Mouse (Mus musculus) lung, postnatal 0 days (tissue): Measurements from ENCODE around the gene Nepro. TPM values are rescaled to one million over a fixed set of nuclear protein-coding genes. Genes with fewer than 3 reads are reported as not detected.

ENCODE experiments used
- ATAC-seq: fragments of 200-750 bp; cut with Nextera tagmentation; 2 replicates; pipeline ENCODE4 v1.8.0; 2017; ENCODE audit warnings: moderate library complexity
- DNase-seq: peaks from one replicate; pipeline ENCODE4 v3.0.0-alpha.2; 2016; ENCODE audit warnings: low spot score
- H3K27ac ChIP-seq: fragments of 300-500 bp; sonication (generic); 2 replicates; pipeline ENCODE4 v1.5.1; 2014; ENCODE audit warnings: antibody characterized with exemption, mild to moderate bottlenecking, low read length, mixed read lengths
- H3K27me3 ChIP-seq: fragments of 300-500 bp; sonication (generic); replicated peaks from 2 replicates; pipeline ENCODE4 v1.6.1; 2014; ENCODE audit warnings: low read length, mixed read lengths; ENCODE audit not compliant: insufficient read depth
- H3K36me3 ChIP-seq: fragments of 300-500 bp; sonication (generic); 2 replicates; pipeline ENCODE4 v1.6.1; 2014; ENCODE audit warnings: low read length, mixed read lengths; ENCODE audit not compliant: insufficient read depth
- H3K4me1 ChIP-seq: fragments of 300-500 bp; sonication (generic); 2 replicates; pipeline ENCODE4 v1.6.1; 2014; ENCODE audit warnings: antibody characterized with exemption, low read depth, low read length, mixed read lengths; ENCODE audit not compliant: insufficient read depth
- H3K4me2 ChIP-seq: fragments of 300-500 bp; sonication (generic); replicated peaks from 2 replicates; pipeline ENCODE4 v1.6.1; 2014; ENCODE audit warnings: low read depth, mild to moderate bottlenecking, low read length, moderate library complexity, mixed read lengths
- H3K4me3 ChIP-seq: fragments of 300-500 bp; sonication (generic); 2 replicates; pipeline ENCODE4 v1.5.1; 2014; ENCODE audit warnings: low read depth, low read length
- H3K9ac ChIP-seq: fragments of 300-500 bp; sonication (generic); replicated peaks from 2 replicates; pipeline ENCODE4 v1.6.1; 2014; ENCODE audit warnings: low read depth, mild to moderate bottlenecking
- H3K9me3 ChIP-seq: fragments of 300-500 bp; sonication (generic); 2 replicates; pipeline ENCODE4 v1.6.1; 2016; ENCODE audit warnings: low read length, mixed read lengths
- CTCF ChIP-seq: IDR thresholded peaks from 2 replicates; pipeline ENCODE4 v1.5.1; 2016; ENCODE audit warnings: antibody characterized with exemption, mild to moderate bottlenecking
- EP300 ChIP-seq: IDR thresholded peaks from 2 replicates; pipeline ENCODE4 v1.6.1; 2016; ENCODE audit warnings: antibody characterized with exemption, mild to moderate bottlenecking, control low read depth
- WGBS: fragments of 180-500 bp; shearing (Covaris S2); extraction: QIAGEN DNeasy Blood & Tissue Kit; methylation state at CpG from one replicate; pipeline ENCODE4 v1.1.7; 2014; 5-methylcytosine and 5-hydroxymethylcytosine counted together
- polyA plus RNA-seq: library from polyadenylated mRNA; unstranded; fragments of >200 nt; fragmentation: Nextera tagmentation; extraction: Ambion mirVana; gene quantifications from 2 replicates; pipeline ENCODE4 v1.2.1, GENCODE M21; 2015

Gene Nepro
- polyA plus RNA-seq, 1 experiment from 2014 or later = 3.7 TPM

DNA sequence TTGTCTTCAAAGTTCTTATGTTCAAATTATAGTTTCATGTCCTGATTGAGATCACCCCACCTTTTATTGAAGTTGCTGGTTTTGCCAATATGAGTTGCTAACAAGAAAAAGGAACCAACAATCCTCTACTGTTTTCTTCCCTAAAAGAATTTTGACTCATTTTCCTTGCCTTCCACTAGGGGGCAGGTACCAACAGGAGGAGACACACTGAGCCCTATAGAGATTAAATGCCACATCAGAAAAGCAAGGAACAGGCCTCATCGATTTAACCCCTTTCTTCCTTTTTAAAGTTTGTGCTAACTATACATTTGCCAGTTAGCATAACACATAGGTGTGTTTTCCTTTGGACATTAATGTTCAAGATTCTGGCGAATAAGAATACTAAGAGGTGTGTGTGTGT, 43.9 kb downstream of the Nepro start:
- Histone ChIP-seq H3K9me3 (no peaks in the 10 kb centered on the region), H3K9ac (no peak overlapping the region), H3K4me1 (no peaks in the 10 kb centered on the region), H3K4me2 (no peak overlapping the region), H3K27me3 (no peaks in the 10 kb centered on the region), H3K27ac (no peak overlapping the region), H3K36me3 (no peaks in the 10 kb centered on the region), H3K4me3 (no peak overlapping the region)
- ATAC-seq (no peak), DNase-seq (peak; percentile 82)
- TF ChIP-seq EP300 = no peak
- peak; percentile 86 for TF ChIP-seq CTCF
- WGBS = 37% methylated on average over 2 of the region's 2 CpGs

GRCm38 (mm10) chr16:44772577-44772976, 48.5 kb downstream of the Nepro start:
- no peak for TF ChIP-seq CTCF
- no peak for TF ChIP-seq EP300
- no peak overlapping the region for H3K9ac ChIP-seq
- DNase-seq (no peak), ATAC-seq (no peak)
- no peak overlapping the region for H3K27ac ChIP-seq
- H3K27me3 ChIP-seq = no peaks in the 10 kb centered on the region
- H3K4me2 ChIP-seq = no peak overlapping the region
- WGBS = 58% methylated on average over 6 of the region's 6 CpGs
- H3K4me1 ChIP-seq = no peaks in the 10 kb centered on the region
- H3K36me3 ChIP-seq = no peaks in the 10 kb centered on the region
- H3K9me3 ChIP-seq = no peaks in the 10 kb centered on the region
- H3K4me3 ChIP-seq = no peak overlapping the region

DNA sequence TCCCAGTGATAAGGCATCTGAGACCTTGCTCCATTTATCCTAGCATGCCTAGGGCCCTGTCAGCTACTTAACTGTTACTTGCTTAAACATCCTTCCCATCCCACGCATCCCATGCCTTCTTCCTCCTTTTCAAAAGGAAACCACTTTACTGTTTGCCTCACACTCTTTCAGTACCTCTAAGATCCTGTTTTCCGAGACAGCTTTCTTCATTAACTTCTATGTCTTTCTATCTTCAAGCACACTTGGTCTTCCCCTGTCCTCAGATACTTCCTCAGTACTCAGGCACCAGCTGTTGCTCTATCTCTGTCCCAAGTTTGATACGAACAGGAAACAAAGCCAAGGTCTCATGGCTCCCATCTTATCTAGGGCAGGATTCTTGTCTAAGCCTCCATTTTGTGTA, 49.6 kb downstream of the Nepro start:
- WGBS = 77% methylated on average over 3 of the region's 3 CpGs
- no peak overlapping the region for H3K4me3 ChIP-seq
- TF ChIP-seq EP300 (no peak), CTCF (no peak)
- no peak overlapping the region for H3K4me2 ChIP-seq
- DNase-seq = no peak
- no peaks in the 10 kb centered on the region for H3K4me1 ChIP-seq
- ATAC-seq = no peak
- H3K9ac ChIP-seq = no peak overlapping the region
- H3K9me3 ChIP-seq = no peaks in the 10 kb centered on the region
- no peak overlapping the region for H3K27ac ChIP-seq
- no peaks in the 10 kb centered on the region for H3K27me3 ChIP-seq
- H3K36me3 ChIP-seq = no peaks in the 10 kb centered on the region

DNA sequence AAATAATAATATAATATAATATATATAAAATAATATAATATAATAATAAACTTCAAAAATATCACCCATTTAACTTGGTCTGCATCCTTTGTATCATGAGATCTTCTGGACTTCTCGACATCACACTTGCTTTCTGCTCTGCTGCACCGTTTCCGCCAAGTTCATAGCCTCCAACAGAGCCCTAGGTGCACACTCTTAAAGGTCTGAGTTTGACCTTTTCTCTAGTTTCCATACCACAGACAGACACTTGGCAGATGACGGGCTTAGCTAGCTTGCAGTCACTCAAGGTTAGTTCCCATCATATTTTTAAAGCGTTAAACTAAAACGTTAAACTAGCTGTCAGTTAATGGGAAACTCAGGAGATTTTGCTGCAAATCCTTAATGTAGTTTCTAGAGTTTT, 50.1 kb downstream of the Nepro start:
- 89% methylated on average over 6 of the region's 6 CpGs for WGBS
- Histone ChIP-seq H3K4me1 (no peaks in the 10 kb centered on the region), H3K36me3 (no peaks in the 10 kb centered on the region), H3K4me2 (no peak overlapping the region), H3K4me3 (no peak overlapping the region), H3K9ac (no peak overlapping the region), H3K9me3 (no peaks in the 10 kb centered on the region), H3K27me3 (no peaks in the 10 kb centered on the region), H3K27ac (no peak overlapping the region)
- TF ChIP-seq EP300 (no peak), CTCF (no peak)
- DNase-seq (no peak), ATAC-seq (no peak)

DNA sequence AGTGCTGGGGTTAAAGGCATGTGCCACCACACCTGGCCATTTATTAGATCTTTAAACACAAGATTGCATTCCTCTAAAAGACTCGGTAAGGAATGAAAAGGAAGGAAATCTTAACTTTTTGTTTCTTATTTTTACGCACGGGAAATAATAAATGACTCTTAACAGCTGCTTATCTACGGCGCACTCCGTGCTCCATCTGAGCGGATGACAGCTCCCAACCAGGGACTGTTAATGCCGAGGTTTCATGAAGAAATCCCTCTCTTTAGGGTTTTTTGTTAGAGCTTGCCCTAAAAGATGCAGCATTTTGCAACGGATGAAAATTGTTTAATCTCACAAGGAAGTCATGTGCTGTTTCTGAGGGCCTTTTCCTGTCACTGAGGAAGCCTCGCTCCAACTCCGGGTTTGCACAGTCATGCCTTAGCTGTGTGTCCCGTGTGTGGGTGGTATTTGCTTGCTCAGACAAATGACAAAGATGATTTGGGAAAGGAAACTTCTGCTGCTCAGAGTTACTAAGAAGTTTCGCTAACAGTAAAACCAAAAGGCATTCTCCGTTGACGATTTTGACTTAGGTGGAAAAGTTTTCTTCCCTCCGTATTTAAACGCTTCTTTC, 54.5 kb downstream of the Nepro start:
- peak overlapping the region; percentile 40 for H3K4me2 ChIP-seq
- peak; percentile 37; the same call in 1 of the 2 replicates for ATAC-seq
- no peaks in the 10 kb centered on the region for H3K9me3 ChIP-seq
- H3K9ac ChIP-seq = no peak overlapping the region
- TF ChIP-seq EP300 (peak; percentile 29; the same call in 1 of the 2 replicates), CTCF (no peak)
- peak; percentile 67 for DNase-seq
- H3K36me3 ChIP-seq = no peaks in the 10 kb centered on the region
- no peaks in the 10 kb centered on the region for H3K27me3 ChIP-seq
- H3K27ac ChIP-seq = no peak overlapping the region
- H3K4me3 ChIP-seq = peak overlapping the region; percentile 1; the same call in 1 of the 2 replicates
- WGBS = 35% methylated on average over 17 of the region's 17 CpGs
- H3K4me1 ChIP-seq = no peaks in the 10 kb centered on the region

GRCm38 (mm10) chr16:44779494-44779893, 55.4 kb downstream of the Nepro start:
- ATAC-seq = no peak
- H3K4me2 ChIP-seq = no peak overlapping the region

More at GRCm38 (mm10) chr16:44779494-44779893, 55.4 kb downstream of the Nepro start:
- DNase-seq = no peak
- Histone ChIP-seq H3K27me3 (no peaks in the 10 kb centered on the region), H3K9ac (no peak overlapping the region), H3K36me3 (no peaks in the 10 kb centered on the region), H3K27ac (no peak overlapping the region), H3K4me1 (no peaks in the 10 kb centered on the region), H3K4me3 (no peak overlapping the region), H3K9me3 (no peaks in the 10 kb centered on the region)
- WGBS = 89% methylated on average over 5 of the region's 5 CpGs
- no peak for TF ChIP-seq EP300
- TF ChIP-seq CTCF = no peak
